Mouse (Mus musculus) CH12.LX (cell line): ENCODE results near the gene Klhl20. TPM values are rescaled to one million over a fixed set of nuclear protein-coding genes. Genes with fewer than 3 reads are reported as not detected.

Experiments used
- DNase-seq: peaks from one replicate; pipeline ENCODE4 v3.0.0-alpha.2; 2013; ENCODE audit errors: extremely low read depth
- H3K27ac ChIP-seq: 2 replicates; pipeline ENCODE4 v1.5.1; 2012; ENCODE audit warnings: low read depth, mild to moderate bottlenecking, control low read depth, moderate library complexity; ENCODE audit not compliant: insufficient read depth
- H3K27me3 ChIP-seq: replicated peaks from 2 replicates; pipeline ENCODE3; 2012; ENCODE audit warnings: inconsistent platforms
- H3K36me3 ChIP-seq, 2 experiments: replicated peaks in 1 of 2; 2 replicates each; pipeline versions ENCODE3 to v1.6.1; 2012; ENCODE audit warnings: inconsistent platforms in 1 of 2, low read length in 1 of 2, mild to moderate bottlenecking in 1 of 2, mixed read lengths in 1 of 2, moderate library complexity in 1 of 2; ENCODE audit not compliant: control insufficient read depth in 1 of 2, insufficient read depth in 1 of 2
- H3K4me1 ChIP-seq, 2 experiments: 2 replicates each; pipeline ENCODE4 v1.6.1; 2012; ENCODE audit warnings: inconsistent platforms in 1 of 2, moderate library complexity in 1 of 2; ENCODE audit not compliant: insufficient read depth in 2 of 2, control insufficient read depth in 1 of 2
- H3K4me2 ChIP-seq: 2 replicates; pipeline ENCODE4 v1.6.1; 2012; ENCODE audit warnings: low read depth, mild to moderate bottlenecking, control low read depth; ENCODE audit not compliant: poor library complexity, insufficient read depth, severe bottlenecking
- H3K4me3 ChIP-seq, 3 experiments: fragments of 150-350 bp in 1 of 3; sonication (generic) in 1 of 3; replicated peaks in 1 of 3; 2 replicates each; pipeline versions ENCODE3 to v1.5.1; 2011 to 2012; ENCODE audit warnings: low read depth in 2 of 3, low read length in 2 of 3, mild to moderate bottlenecking in 2 of 3, moderate library complexity in 2 of 3, control low read depth in 1 of 3, improper control_type of control experiment in 1 of 3, inconsistent platforms in 1 of 3, mixed read lengths in 1 of 3; ENCODE audit not compliant: poor library complexity in 1 of 3
- H3K79me2 ChIP-seq: replicated peaks from 2 replicates; pipeline ENCODE4 v1.6.1; 2012; ENCODE audit warnings: mild to moderate bottlenecking, moderate library complexity; ENCODE audit not compliant: control insufficient read depth, poor library complexity, insufficient read depth, severe bottlenecking; ENCODE audit errors: extremely low read depth
- H3K9ac ChIP-seq: 2 replicates; pipeline ENCODE4 v1.6.1; 2012; ENCODE audit warnings: low read depth, mild to moderate bottlenecking, control low read depth, moderate library complexity; ENCODE audit not compliant: insufficient read depth
- H3K9me3 ChIP-seq: replicated peaks from 2 replicates; pipeline ENCODE3; 2012; ENCODE audit warnings: low read length, inconsistent platforms, mixed read lengths
- CHD2 ChIP-seq: IDR thresholded peaks from 2 replicates; pipeline ENCODE4 v1.6.1; 2011; ENCODE audit warnings: low read length, improper control_type of control experiment
- CTCF ChIP-seq, 2 experiments: IDR thresholded peaks in 1 of 2; conservative IDR thresholded peaks in 1 of 2; 2 replicates each; pipeline ENCODE4 v1.5.1; 2011 to 2012; ENCODE audit warnings: low read depth in 2 of 2, low read length in 2 of 2, improper control_type of control experiment in 1 of 2, inconsistent platforms in 1 of 2, mild to moderate bottlenecking in 1 of 2, moderate library complexity in 1 of 2
- ELF1 ChIP-seq: IDR thresholded peaks from 2 replicates; pipeline ENCODE4 v1.6.1; 2014; ENCODE audit warnings: low read depth, mild to moderate bottlenecking, inconsistent platforms, low read length, improper control_type of control experiment
- GABPA ChIP-seq: IDR thresholded peaks from 2 replicates; pipeline ENCODE4 v1.6.1; 2012; ENCODE audit warnings: low read depth, low read length, improper control_type of control experiment, inconsistent platforms; ENCODE audit not compliant: insufficient replicate concordance
- HCFC1 ChIP-seq: IDR thresholded peaks from 2 replicates; pipeline ENCODE4 v1.6.1; 2012; ENCODE audit warnings: low read depth, mild to moderate bottlenecking, inconsistent platforms, low read length, improper control_type of control experiment
- IRF4 ChIP-seq: IDR thresholded peaks from 2 replicates; pipeline ENCODE4 v1.6.1; 2014; ENCODE audit warnings: low read depth, mild to moderate bottlenecking, inconsistent platforms, low read length, improper control_type of control experiment
- JUN ChIP-seq: IDR thresholded peaks from 2 replicates; pipeline ENCODE4 v1.6.1; 2011; ENCODE audit warnings: low read depth, mild to moderate bottlenecking, low read length, improper control_type of control experiment, moderate library complexity; ENCODE audit not compliant: insufficient read depth
- KAT2A ChIP-seq: IDR thresholded peaks from 2 replicates; pipeline ENCODE4 v1.6.1; 2012; ENCODE audit warnings: low read length, improper control_type of control experiment, inconsistent platforms; ENCODE audit not compliant: insufficient replicate concordance
- MAX ChIP-seq: IDR thresholded peaks from 2 replicates; pipeline ENCODE4 v1.6.1; 2011; ENCODE audit warnings: low read length, improper control_type of control experiment
- MAZ ChIP-seq: IDR thresholded peaks from 2 replicates; pipeline ENCODE4 v1.6.1; 2012; ENCODE audit warnings: low read depth, mild to moderate bottlenecking, inconsistent platforms, low read length, improper control_type of control experiment, moderate library complexity
- MEF2A ChIP-seq: IDR thresholded peaks from 2 replicates; pipeline ENCODE4 v1.6.1; 2014; ENCODE audit warnings: low read depth, mild to moderate bottlenecking, inconsistent platforms, low read length, improper control_type of control experiment, borderline replicate concordance
- MYC ChIP-seq: IDR thresholded peaks from 2 replicates; pipeline ENCODE4 v1.6.1; 2011; ENCODE audit warnings: low read depth, mild to moderate bottlenecking, improper control_type of control experiment, low read length
- NELFE ChIP-seq: IDR thresholded peaks from 2 replicates; pipeline ENCODE4 v1.6.1; 2011; ENCODE audit warnings: low read depth, low read length, improper control_type of control experiment
- PAX5 ChIP-seq: IDR thresholded peaks from 2 replicates; pipeline ENCODE4 v1.6.1; 2012; ENCODE audit warnings: low read length, inconsistent platforms, mixed read lengths
- POLR2A ChIP-seq: IDR thresholded peaks from 2 replicates; pipeline ENCODE4 v1.6.1; 2011; ENCODE audit warnings: low read depth, mild to moderate bottlenecking, improper control_type of control experiment, low read length
- SIN3A ChIP-seq: IDR thresholded peaks from 2 replicates; pipeline ENCODE4 v1.6.1; 2012; ENCODE audit warnings: low read length, improper control_type of control experiment, inconsistent platforms
- SMC3 ChIP-seq: IDR thresholded peaks from 2 replicates; pipeline ENCODE4 v1.6.1; 2011; ENCODE audit warnings: low read depth, low read length, improper control_type of control experiment
- TBP ChIP-seq: conservative IDR thresholded peaks from 2 replicates; pipeline ENCODE4 v1.6.1; 2011; ENCODE audit warnings: low read depth, low read length, improper control_type of control experiment
- TCF12 ChIP-seq: IDR thresholded peaks from 2 replicates; pipeline ENCODE4 v1.6.1; 2014; ENCODE audit warnings: low read depth, mild to moderate bottlenecking, inconsistent platforms, low read length, improper control_type of control experiment
- USF2 ChIP-seq: conservative IDR thresholded peaks from 2 replicates; pipeline ENCODE4 v1.6.1; 2011; ENCODE audit warnings: low read depth, low read length, improper control_type of control experiment
- ZKSCAN1 ChIP-seq: IDR thresholded peaks from 2 replicates; pipeline ENCODE4 v1.6.1; 2012; ENCODE audit warnings: low read depth, inconsistent platforms, low read length, improper control_type of control experiment, borderline replicate concordance
- ZMIZ1 ChIP-seq: IDR thresholded peaks from 2 replicates; pipeline ENCODE4 v1.6.1; 2012; ENCODE audit warnings: low read depth, mild to moderate bottlenecking, inconsistent platforms, low read length, improper control_type of control experiment
- ZNF384 ChIP-seq: IDR thresholded peaks from 2 replicates; pipeline ENCODE4 v1.6.1; 2012; ENCODE audit warnings: low read depth, low read length, improper control_type of control experiment, inconsistent platforms
- dilution Hi-C: fragments of 300-500 bp; cut with MboI; formaldehyde crosslinking; loops from 2 replicates; pipeline ENCODE4 v1.14.3; 2020; ENCODE audit warnings: low sequenced_read_pairs; ENCODE audit not compliant: extremely low pct_unique_long_range_greater_than_20kb, extremely low pct_ligation_motif_present
- in situ Hi-C: fragments of 300-500 bp; cut with MboI; formaldehyde crosslinking; loops from 3 replicates; pipeline ENCODE4 v1.14.3; 2019; ENCODE audit warnings: low sequenced_read_pairs, low pct_ligation_motif_present, low pct_unique_long_range_greater_than_20kb, mixed read lengths
- polyA plus RNA-seq: library from polyadenylated mRNA; unstranded; fragments of >175 nt; gene quantifications from 2 replicates; pipeline ENCODE4 v1.2.1, GENCODE M21; 2012; ENCODE audit warnings: low read depth; ENCODE audit not compliant: insufficient read length
- total RNA-seq, 2 experiments: library from RNA; depleted of rRNA; stranded (reverse); fragments of 300-350 nt in 1 of 2; fragments of >200 nt in 1 of 2; gene quantifications; 2 replicates each; pipeline ENCODE4 v1.2.3; 2012 to 2014

Gene Klhl20
- total and polyA plus RNA-seq, 3 experiments = 7.9 to 16.3 (median 8.3) TPM

DNA sequence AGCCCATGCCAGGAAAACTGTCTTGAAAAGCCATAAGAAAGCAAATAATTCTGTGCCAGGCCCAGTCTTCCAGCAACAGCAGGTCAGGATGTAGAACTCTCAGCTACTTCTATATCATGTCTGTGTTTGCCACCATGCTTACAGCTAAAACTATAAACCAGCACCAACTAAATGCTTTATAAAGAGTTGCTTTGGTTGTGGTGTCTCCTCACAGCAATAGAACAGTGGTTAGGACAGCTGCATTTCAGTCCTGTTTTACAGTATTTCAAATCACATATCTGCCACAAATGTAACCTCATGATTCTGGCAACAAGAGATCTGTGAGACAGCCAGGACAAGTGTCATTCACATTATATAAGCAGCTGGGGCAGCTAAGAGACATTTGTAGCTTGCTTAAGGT, 90.5 kb downstream of the Klhl20 start:
- no peak overlapping the region for H3K4me2 ChIP-seq
- H3K36me3 ChIP-seq = peaks cover 53 to 77% of the 10 kb centered on the region in 2 experiments
- peaks cover 17% of the 10 kb centered on the region for H3K79me2 ChIP-seq
- DNase-seq = peak; percentile 66
- TF ChIP-seq SMC3 (no peak), MAX (0 out of 2 replicates have a peak, but pooled peaks have one; percentile 30), ELF1 (0 out of 2 replicates have a peak, but pooled peaks have one; percentile 13), CHD2 (0 out of 2 replicates have a peak, but pooled peaks have one; percentile 17), NELFE (no peak), KAT2A (no peak), ZMIZ1 (0 out of 2 replicates have a peak, but pooled peaks have one; percentile 24)
- no peak overlapping the region for H3K27ac ChIP-seq
- H3K27me3 ChIP-seq = no peaks in the 10 kb centered on the region
- dilution Hi-C loops = no loop called here
- no peaks in the 10 kb centered on the region for H3K9me3 ChIP-seq
- no peak overlapping the region for H3K4me3 ChIP-seq
- in situ Hi-C loops = no loop called here
- peaks cover 0 to 13% of the 10 kb centered on the region in 2 experiments; a peak in 2 of 4 replicates for H3K4me1 ChIP-seq
- no peak overlapping the region for H3K9ac ChIP-seq

GRCm38 (mm10) chr1:161040426-161040770, 90.9 kb downstream of the Klhl20 start:
- H3K4me3 ChIP-seq = no peak overlapping the region
- H3K79me2 ChIP-seq = peaks cover 21% of the 10 kb centered on the region
- TF ChIP-seq MYC (peak; percentile 43; the same call in 1 of the 2 replicates), ZNF384 (no peak), MAX (0 out of 2 replicates have a peak, but pooled peaks have one; percentile 17), JUN (no peak), POLR2A (peak; percentile 16; the same call in 1 of the 2 replicates), MAZ (0 out of 2 replicates have a peak, but pooled peaks have one; percentile 7), NELFE (no peak)
- in situ Hi-C loops (no loop called here), dilution Hi-C loops (no loop called here)
- peaks cover 0 to 13% of the 10 kb centered on the region in 2 experiments; a peak in 2 of 4 replicates for H3K4me1 ChIP-seq
- H3K9ac ChIP-seq = no peak overlapping the region
- DNase-seq = no peak
- H3K27ac ChIP-seq = no peak overlapping the region
- H3K9me3 ChIP-seq = no peaks in the 10 kb centered on the region
- H3K36me3 ChIP-seq = peaks cover 52 to 77% of the 10 kb centered on the region in 2 experiments
- no peak overlapping the region for H3K4me2 ChIP-seq
- H3K27me3 ChIP-seq = no peaks in the 10 kb centered on the region

- DNase-seq = peak; percentile 80
- peaks cover 0 to 13% of the 10 kb centered on the region in 2 experiments; a peak in 2 of 4 replicates for H3K4me1 ChIP-seq
- H3K9me3 ChIP-seq = no peaks in the 10 kb centered on the region
- dilution Hi-C loops (no loop called here), in situ Hi-C loops (no loop called here)
- no peak overlapping the region for H3K4me2 ChIP-seq
- H3K36me3 ChIP-seq = peaks cover 47 to 74% of the 10 kb centered on the region in 2 experiments
- no peak overlapping the region for H3K4me3 ChIP-seq
- peak overlapping the region; percentile 58 for H3K27ac ChIP-seq
- no peak overlapping the region for H3K9ac ChIP-seq
- peaks cover 25% of the 10 kb centered on the region for H3K79me2 ChIP-seq
- no peaks in the 10 kb centered on the region for H3K27me3 ChIP-seq
- TF ChIP-seq MYC = no peak
- TF ChIP-seq ZNF384 = no peak
- no peak; the same call in 1 of the 2 replicates for TF ChIP-seq SMC3
- no peak; the same call in 1 of the 2 replicates for TF ChIP-seq GABPA
- TF ChIP-seq JUN = no peak
- TF ChIP-seq CHD2 = peak; percentile 88; the same call in 1 of the 2 replicates
- TF ChIP-seq ZKSCAN1 = peak; percentile 8; the same call in 1 of the 2 replicates
- TF ChIP-seq TBP = no peak
- TF ChIP-seq HCFC1 = no peak
- TF ChIP-seq IRF4 = no peak
- TF ChIP-seq POLR2A = peak; percentile 76
- TF ChIP-seq MEF2A = 0 out of 2 replicates have a peak, but pooled peaks have one; percentile 37
- TF ChIP-seq USF2 = peak; percentile 1; the same call in 1 of the 2 replicates
- no peak for TF ChIP-seq CTCF (conservative IDR thresholded peaks at IDR 0.05 in 1 of 2, IDR thresholded peaks at IDR 0.05 in 1 of 2; ENCODE audit: low read depth in 2 of 2, low read length in 2 of 2)
- TF ChIP-seq TCF12 = no peak
- TF ChIP-seq KAT2A = no peak
- peak; percentile 79 for TF ChIP-seq SIN3A
- TF ChIP-seq MAZ = no peak
- TF ChIP-seq PAX5 = no peak
Measured at GRCm38 (mm10) chr1:161039741-161040425, 91.4 kb downstream of the Klhl20 start.
